Mouse (Mus musculus) frontal cortex, adult (tissue): ENCODE data around the gene Zscan5b.
"Not testable (repeated sequence)": the region's sequence is repeated elsewhere in the genome, so short reads cannot be mapped to it uniquely, and the experiment has no call there.

Source experiments
- ATAC-seq: cut with Nextera tagmentation; 2 replicates; pipeline ENCODE4 v1.9.2; 2017; ENCODE audit warnings: mild to moderate bottlenecking, moderate library complexity, mixed read lengths; ENCODE audit not compliant: low TSS enrichment

The Zscan5b gene

GRCm38 (mm10) chr7:6244361-6245292, 22.5 kb downstream of the Zscan5b start:
- no peak for ATAC-seq

GRCm38 (mm10) chr7:6252410-6252809, 30.3 kb downstream of the Zscan5b start, which contains the start of gene Epp13:
Gene Epp13, plus strand, starts transcription at chr7:6252710.
- no peak for ATAC-seq

GRCm38 (mm10) chr7:6254451-6254850, 32.4 kb downstream of the Zscan5b start:
- ATAC-seq: no peak

- no peak for ATAC-seq
Observed at GRCm38 (mm10) chr7:6257386-6257785, 35.3 kb downstream of the Zscan5b start.

- no peak for ATAC-seq
Observed at GRCm38 (mm10) chr7:6258232-6259220, 36.4 kb downstream of the Zscan5b start.

GRCm38 (mm10) chr7:6260004-6260403, 37.9 kb downstream of the Zscan5b start:
- not testable (repeated sequence) for ATAC-seq

- ATAC-seq: no peak
Observed at GRCm38 (mm10) chr7:6262120-6262519, 40.0 kb downstream of the Zscan5b start.

- no peak for ATAC-seq
Observed at GRCm38 (mm10) chr7:6262984-6263383, 40.9 kb downstream of the Zscan5b start.

GRCm38 (mm10) chr7:6265695-6266094, 43.6 kb downstream of the Zscan5b start:
- no peak for ATAC-seq

GRCm38 (mm10) chr7:6277906-6278305, 55.8 kb downstream of the Zscan5b start:
- ATAC-seq: no peak

- ATAC-seq: no peak
Observed at GRCm38 (mm10) chr7:6282749-6283148, 60.7 kb downstream of the Zscan5b start.

- ATAC-seq: peak; percentile 77
Observed at GRCm38 (mm10) chr7:6283451-6284075, 61.5 kb downstream of the Zscan5b start.

- no peak for ATAC-seq
Observed at GRCm38 (mm10) chr7:6284442-6285012, 62.4 kb downstream of the Zscan5b start.

- ATAC-seq: no peak
Observed at GRCm38 (mm10) chr7:6285366-6285765, 63.3 kb downstream of the Zscan5b start.

- peak; percentile 71 for ATAC-seq
Observed at GRCm38 (mm10) chr7:6285842-6286705, 64.0 kb downstream of the Zscan5b start, which contains the start of gene Zfp667. Gene Zfp667, plus strand, starts transcription at chr7:6286579.

GRCm38 (mm10) chr7:6286921-6287531, 64.9 kb downstream of the Zscan5b start:
- no peak for ATAC-seq
